Mouse (Mus musculus) monocyte, adult 5-6 weeks (primary cell): Measurements from ENCODE around the gene Mrm1. TPM values are rescaled to one million over a fixed set of nuclear protein-coding genes. Genes with fewer than 3 reads are reported as not detected.

Experiments used
- total RNA-seq: library from RNA; stranded (forward); fragments of 200-1000, 200-491, 200-594 nt; gene quantifications from 3 replicates; pipeline ENCODE4 v1.2.3, GENCODE M21; 2017

Gene Mrm1
- total RNA-seq, 1 experiment from 2014 or later = 6.3 TPM

Other genes starting within 250 kb of the Mrm1 start
- 10.3 to 11.0 TPM (median 10.3 TPM) in 3 replicates for gene Dhrs11, start 9.5 kb upstream of the Mrm1 start, total RNA-seq
- gene Ggnbp2, start 51.3 kb upstream of the Mrm1 start, total RNA-seq = 317 to 399 TPM (median 347 TPM) in 3 replicates
- 0.75 to 4.2 TPM (median 1.2 TPM) in 3 replicates for gene Myo19, start 60.6 kb upstream of the Mrm1 start, total RNA-seq
- gene Pigw, start 60.8 kb upstream of the Mrm1 start, total RNA-seq = 3.2 to 5.0 TPM (median 4.7 TPM) in 3 replicates
- gene Znhit3, start 96.9 kb upstream of the Mrm1 start, total RNA-seq = 8.6 to 18.2 TPM (median 17.8 TPM) in 3 replicates
- not detected in 3 replicates for gene Car4, start 138.3 kb upstream of the Mrm1 start, total RNA-seq